Mouse (Mus musculus) forebrain, embryonic 13.5 days (tissue): ENCODE results near the gene Hnrnpul1. TPM values are rescaled to one million over a fixed set of nuclear protein-coding genes. Genes with fewer than 3 reads are reported as not detected.

Experiments
- ATAC-seq: fragments of 200-750 bp; cut with Nextera tagmentation; 2 replicates; pipeline ENCODE4 v1.8.0; 2017
- H3K27ac ChIP-seq: fragments of 300-500 bp; sonication (generic); 2 replicates; pipeline ENCODE4 v1.5.1; 2015; ENCODE audit warnings: inconsistent platforms, mild to moderate bottlenecking, moderate library complexity
- H3K27me3 ChIP-seq: fragments of 300-500 bp; sonication (generic); 2 replicates; pipeline ENCODE4 v1.6.1; 2015; ENCODE audit warnings: mild to moderate bottlenecking, inconsistent platforms
- H3K36me3 ChIP-seq: fragments of 300-500 bp; sonication (generic); 2 replicates; pipeline ENCODE4 v1.6.1; 2015; ENCODE audit warnings: mild to moderate bottlenecking, inconsistent platforms; ENCODE audit not compliant: poor library complexity, severe bottlenecking
- H3K4me1 ChIP-seq: fragments of 300-500 bp; sonication (generic); 2 replicates; pipeline ENCODE4 v1.6.1; 2015; ENCODE audit warnings: inconsistent platforms
- H3K4me2 ChIP-seq: fragments of 300-500 bp; sonication (generic); 2 replicates; pipeline ENCODE4 v1.6.1; 2015; ENCODE audit warnings: inconsistent platforms, mild to moderate bottlenecking, moderate library complexity
- H3K4me3 ChIP-seq: fragments of 300-500 bp; sonication (generic); 2 replicates; pipeline ENCODE4 v1.5.1; 2015; ENCODE audit warnings: mild to moderate bottlenecking, inconsistent platforms
- H3K9ac ChIP-seq: fragments of 300-500 bp; sonication (generic); 2 replicates; pipeline ENCODE4 v1.6.1; 2015; ENCODE audit warnings: mild to moderate bottlenecking, inconsistent platforms
- H3K9me3 ChIP-seq: fragments of 300-500 bp; sonication (generic); replicated peaks from 2 replicates; pipeline ENCODE4 v1.6.1; 2016; ENCODE audit warnings: inconsistent platforms
- WGBS: fragments of 180-500 bp; shearing (Covaris S2); methylation state at CpG from one replicate; pipeline ENCODE4 v1.1.7; 2015; 5-methylcytosine and 5-hydroxymethylcytosine counted together
- polyA plus RNA-seq: library from polyadenylated mRNA; unstranded; fragments of >200 nt; fragmentation: Nextera tagmentation; extraction: Ambion mirVana; gene quantifications from 2 replicates; pipeline ENCODE4 v1.2.1, GENCODE M21; 2015

Hnrnpul1 gene
- polyA plus RNA-seq, 1 experiment from 2014 or later = 65.0 TPM

- Histone ChIP-seq H3K9ac (no peak overlapping the region), H3K4me3 (no peak overlapping the region), H3K27ac (no peak overlapping the region), H3K27me3 (peaks cover 30% of the 10 kb centered on the region), H3K36me3 (peaks cover 21% of the 10 kb centered on the region), H3K9me3 (no peaks in the 10 kb centered on the region), H3K4me1 (peaks cover 26% of the 10 kb centered on the region), H3K4me2 (no peak overlapping the region)
- ATAC-seq = no peak
- 52% methylated on average over 4 of the region's 4 CpGs for WGBS
These were observed 82.1 kb downstream of the Hnrnpul1 start for GRCm38 (mm10) chr7:25672442-25672841.

GRCm38 (mm10) chr7:25671686-25672085 lies 82.9 kb downstream of the Hnrnpul1 start:
- Histone ChIP-seq H3K9me3 (no peaks in the 10 kb centered on the region), H3K27me3 (peaks cover 30% of the 10 kb centered on the region), H3K4me2 (no peak overlapping the region), H3K4me1 (peaks cover 21% of the 10 kb centered on the region), H3K27ac (no peak overlapping the region), H3K4me3 (no peak overlapping the region), H3K9ac (no peak overlapping the region), H3K36me3 (peaks cover 25% of the 10 kb centered on the region)
- 78% methylated on average over 2 of the region's 2 CpGs for WGBS
- ATAC-seq = no peak

Other genes starting within 250 kb of the Hnrnpul1 start
- 0.14 and 0.15 TPM in 2 replicates for gene Ceacam2, start 214.9 kb downstream of the Hnrnpul1 start, polyA plus RNA-seq
- gene Erich4, start 138.9 kb downstream of the Hnrnpul1 start, polyA plus RNA-seq = not detected in 2 replicates
- 25.6 and 27.4 TPM in 2 replicates for gene Dmac2, start 135.3 kb downstream of the Hnrnpul1 start, polyA plus RNA-seq
- gene B3gnt8, start 128.1 kb downstream of the Hnrnpul1 start, polyA plus RNA-seq = 0.67 and 0.69 TPM in 2 replicates
- 48.1 and 49.0 TPM in 2 replicates for gene Bckdha, start 95.8 kb downstream of the Hnrnpul1 start, polyA plus RNA-seq
- gene Exosc5, start 95.6 kb downstream of the Hnrnpul1 start, polyA plus RNA-seq = 54.0 and 55.2 TPM in 2 replicates
- 5.2 and 7.5 TPM in 2 replicates for gene Tmem91, start 79.6 kb downstream of the Hnrnpul1 start, polyA plus RNA-seq
- 40.2 and 48.4 TPM in 2 replicates for gene B9d2, start 74.0 kb downstream of the Hnrnpul1 start, polyA plus RNA-seq
- 0.34 and 0.52 TPM in 2 replicates for gene Tgfb1, start 67.8 kb downstream of the Hnrnpul1 start, polyA plus RNA-seq
- 26.4 and 27.9 TPM in 2 replicates for gene Ccdc97, start 35.7 kb downstream of the Hnrnpul1 start, polyA plus RNA-seq
- 18.1 and 19.4 TPM in 2 replicates for gene Axl, start 33.9 kb upstream of the Hnrnpul1 start, polyA plus RNA-seq
- 0.49 and 0.78 TPM in 2 replicates for gene Cyp2s1, start 62.2 kb upstream of the Hnrnpul1 start, polyA plus RNA-seq
- not detected in 2 replicates for gene Cyp2b10, start 142.9 kb upstream of the Hnrnpul1 start, polyA plus RNA-seq